24 mouse cellular contexts compared by ENCODE assay signal in genomic region chr10:18058681-18059338, GRCm38 (mm10). TPM values are rescaled to one million over a fixed set of nuclear protein-coding genes. Genes with fewer than 3 reads are reported as not detected.
DNase-seq lines count a peak whose midpoint lies in the region; ATAC-seq and TF ChIP-seq lines count a peak whose summit lies in the region.
"Had no signal": no experiment of that assay in that cellular context is flagged by ENCODE, and none has a peak within 500 bp of the region (broad histone marks: within the 10 kb centered on the region; RNA-seq: fewer than 3 reads in every experiment).

No protein-coding gene starts in this region.

- TF ChIP-seq POLR2A in heart, adult 2 months (IDR thresholded peaks at IDR 0.05; ENCODE audit: insufficient read depth, low read depth, low read length), result no peak

- H3K9me3 ChIP-seq in hindbrain, postnatal 0 days (ENCODE audit: low read length), result no peaks in the 10 kb centered on the region
- H3K9me3 ChIP-seq in hindbrain, embryonic 10.5 days, result no peaks in the 10 kb centered on the region
- no peaks in the 10 kb centered on the region for H3K9me3 ChIP-seq in midbrain, embryonic 11.5 days (ENCODE audit: control insufficient read depth, low read length)
- H3K9me3 ChIP-seq in midbrain, embryonic 16.5 days (replicated peaks; ENCODE audit: control insufficient read depth, low read length, poor library complexity, severe bottlenecking), result no peaks in the 10 kb centered on the region
- H3K9me3 ChIP-seq: forebrain, embryonic 10.5 days; forebrain, embryonic 13.5 days; G1E; heart, embryonic 15.5 days; hindbrain, embryonic 12.5 days; hindbrain, embryonic 15.5 days had no signal

- intact Hi-C loops in heart, adult 2 months (cut with DNase I), result loop anchor here (10.0 kb wide), 1 partner anchor 324 kb away; no protein-coding TSS in a partner anchor

- no peak overlapping the region for H3K4me3 ChIP-seq in heart, adult 2 months
- H3K4me3 ChIP-seq in hindbrain, postnatal 0 days (ENCODE audit: low read length), result no peak overlapping the region
- no peak overlapping the region for H3K4me3 ChIP-seq in hindbrain, embryonic 10.5 days
- H3K4me3 ChIP-seq in midbrain, embryonic 11.5 days (ENCODE audit: low read depth, low read length), result no peak overlapping the region
- no peak overlapping the region for H3K4me3 ChIP-seq in midbrain, embryonic 16.5 days (ENCODE audit: low read depth, low read length)
- H3K4me3 ChIP-seq: forebrain, embryonic 10.5 days; forebrain, embryonic 13.5 days; heart, embryonic 15.5 days; hindbrain, embryonic 12.5 days; hindbrain, embryonic 15.5 days had no signal

- no peak for TF ChIP-seq EP300 in heart, adult 2 months (IDR thresholded peaks at IDR 0.05; ENCODE audit: insufficient read depth, low read depth, low read length)

- H3K4me2 ChIP-seq in hindbrain, postnatal 0 days (ENCODE audit: low read depth, low read length), result 0 out of 2 replicates have a peak overlapping the region, but pooled peaks have one; percentile 60
- H3K4me2 ChIP-seq in midbrain, embryonic 11.5 days, result no peak overlapping the region
- H3K4me2 ChIP-seq in midbrain, embryonic 16.5 days (ENCODE audit: low read length), result no peak overlapping the region
- H3K4me2 ChIP-seq: forebrain, embryonic 13.5 days; heart, embryonic 15.5 days; hindbrain, embryonic 12.5 days had no signal

- H3K27ac ChIP-seq in heart, adult 2 months, result no peak overlapping the region
- H3K27ac ChIP-seq in hindbrain, postnatal 0 days, result no peak overlapping the region
- H3K27ac ChIP-seq in hindbrain, embryonic 10.5 days, result no peak overlapping the region
- H3K27ac ChIP-seq in midbrain, embryonic 11.5 days (ENCODE audit: low read depth, low read length), result no peak overlapping the region
- H3K27ac ChIP-seq in midbrain, embryonic 16.5 days (ENCODE audit: low read length), result no peak overlapping the region
- H3K27ac ChIP-seq: forebrain, embryonic 10.5 days; forebrain, embryonic 13.5 days; heart, embryonic 15.5 days; hindbrain, embryonic 12.5 days; hindbrain, embryonic 15.5 days had no signal

- no peaks in the 10 kb centered on the region for H3K27me3 ChIP-seq in heart, adult 2 months (ENCODE audit: control insufficient read depth, insufficient read depth, low read length)
- no peaks in the 10 kb centered on the region for H3K27me3 ChIP-seq in hindbrain, postnatal 0 days (ENCODE audit: insufficient read depth, low read length)
- H3K27me3 ChIP-seq in hindbrain, embryonic 10.5 days (ENCODE audit: insufficient read depth, poor library complexity, severe bottlenecking), result no peaks in the 10 kb centered on the region
- no peaks in the 10 kb centered on the region for H3K27me3 ChIP-seq in midbrain, embryonic 11.5 days (ENCODE audit: control insufficient read depth, insufficient read depth, low read length)
- no peaks in the 10 kb centered on the region for H3K27me3 ChIP-seq in midbrain, embryonic 16.5 days (ENCODE audit: control insufficient read depth, insufficient read depth, low read depth, low read length)
- H3K27me3 ChIP-seq: forebrain, embryonic 13.5 days; heart, embryonic 15.5 days; hindbrain, embryonic 12.5 days; hindbrain, embryonic 15.5 days; Patski had no signal

- peaks cover 2% of the 10 kb centered on the region for H3K36me3 ChIP-seq in heart, adult 2 months (ENCODE audit: control insufficient read depth, insufficient read depth, low read length)
- no peaks in the 10 kb centered on the region for H3K36me3 ChIP-seq in hindbrain, postnatal 0 days (ENCODE audit: insufficient read depth, low read length)
- H3K36me3 ChIP-seq in hindbrain, embryonic 10.5 days, result no peaks in the 10 kb centered on the region
- H3K36me3 ChIP-seq in midbrain, embryonic 11.5 days (ENCODE audit: control insufficient read depth, insufficient read depth, low read length), result no peaks in the 10 kb centered on the region
- no peaks in the 10 kb centered on the region for H3K36me3 ChIP-seq in midbrain, embryonic 16.5 days (ENCODE audit: control insufficient read depth, insufficient read depth, low read length)
- H3K36me3 ChIP-seq: heart, embryonic 15.5 days; hindbrain, embryonic 12.5 days; hindbrain, embryonic 15.5 days had no signal

- H3K9ac ChIP-seq in heart, adult 2 months (ENCODE audit: low read depth, low read length), result no peak overlapping the region
- no peak overlapping the region for H3K9ac ChIP-seq in hindbrain, postnatal 0 days (replicated peaks; ENCODE audit: low read length)
- no peak overlapping the region for H3K9ac ChIP-seq in midbrain, embryonic 11.5 days (ENCODE audit: low read length)
- H3K9ac ChIP-seq in midbrain, embryonic 16.5 days (ENCODE audit: low read depth, low read length), result no peak overlapping the region
- H3K9ac ChIP-seq: forebrain, embryonic 13.5 days; heart, embryonic 15.5 days; hindbrain, embryonic 12.5 days; hindbrain, embryonic 15.5 days had no signal

- 89% methylated on average over 9 of the region's 9 CpGs for WGBS in heart, adult 2 months
- 93% methylated on average over 9 of the region's 9 CpGs for WGBS in hindbrain, postnatal 0 days
- 92% methylated on average over 9 of the region's 9 CpGs for WGBS in hindbrain, embryonic 10.5 days
- 93% methylated on average over 9 of the region's 9 CpGs for WGBS in midbrain, embryonic 11.5 days
- WGBS in midbrain, embryonic 16.5 days, result 95% methylated on average over 9 of the region's 9 CpGs

- H3K4me1 ChIP-seq in heart, adult 2 months (ENCODE audit: control insufficient read depth, insufficient read depth, low read length), result peaks cover 5% of the 10 kb centered on the region
- H3K4me1 ChIP-seq in hindbrain, postnatal 0 days (ENCODE audit: insufficient read depth, low read length), result peaks cover 12% of the 10 kb centered on the region
- peaks cover 28% of the 10 kb centered on the region for H3K4me1 ChIP-seq in hindbrain, embryonic 10.5 days (replicated peaks)
- H3K4me1 ChIP-seq in midbrain, embryonic 11.5 days (ENCODE audit: control insufficient read depth, insufficient read depth, low read length), result peaks cover 11% of the 10 kb centered on the region
- peaks cover 20% of the 10 kb centered on the region for H3K4me1 ChIP-seq in midbrain, embryonic 16.5 days (ENCODE audit: control insufficient read depth, insufficient read depth, low read length)

- peaks cover 6% of the 10 kb centered on the region for H3K79me2 ChIP-seq in heart, adult 2 months (replicated peaks; ENCODE audit: control insufficient read depth, insufficient read depth, low read length)

- DNase-seq in heart, adult 11 months, result peak; percentile 84
- DNase-seq in heart, adult 2 months, result no peak
- DNase-seq in hindbrain, postnatal 0 days (ENCODE audit: low spot score), result no peak
- no peak for DNase-seq in hindbrain, embryonic 10.5 days (ENCODE audit: low spot score)
- peak; percentile 75 for DNase-seq in midbrain, embryonic 11.5 days (ENCODE audit: low spot score, missing footprints)
- DNase-seq: adrenal gland, postnatal 10 days; adrenal gland, postnatal 36 days; cerebellum, adult 18-20 months; cerebellum, adult 9-10 months; cerebellum, postnatal 14 days; gastrocnemius, postnatal 10 days; gastrocnemius, postnatal 36 days; heart, postnatal 14 days; heart, postnatal 4 days had no signal

- ATAC-seq in hindbrain, postnatal 0 days, result no peak
- no peak for ATAC-seq in midbrain, embryonic 11.5 days (ENCODE audit: low FRiP score)
- no peak for ATAC-seq in midbrain, embryonic 16.5 days
- ATAC-seq: forebrain, embryonic 13.5 days; forebrain, embryonic 16.5 days; intestine, embryonic 16.5 days; Patski had no signal

- no peak for TF ChIP-seq CTCF in heart, adult 2 months (IDR thresholded peaks at IDR 0.05)
- no peak for TF ChIP-seq CTCF in hindbrain, postnatal 0 days (IDR thresholded peaks at IDR 0.05; ENCODE audit: low read depth)

RNA-seq across cellular contexts. Expression of gene Reps1, which starts 3.1 kb away (rescaled TPM):
- 10 to 100 TPM; 28.3 to 31.9 TPM for total RNA-seq in heart, adult 2 months (2021)
- 34.1 and 44.6 TPM in 2 replicates for polyA plus RNA-seq in heart, adult 2 months (2012; rRNA removed)
- 64.9 and 69.5 TPM in 2 replicates for total RNA-seq in hindbrain, postnatal 0 days (2014; rRNA removed)
- 20.6 and 21.1 TPM in 2 replicates for polyA plus RNA-seq in hindbrain, postnatal 0 days (2015; fragmentation: Nextera tagmentation; extraction: Ambion mirVana)
- 12.9 and 15.7 TPM in 2 replicates for polyA plus RNA-seq in hindbrain, embryonic 10.5 days (2016; fragmentation: Nextera tagmentation; extraction: Ambion mirVana)
- polyA plus RNA-seq in midbrain, embryonic 11.5 days (2014; fragmentation: Nextera tagmentation; extraction: Ambion mirVana), result 27.1 TPM in 2 replicates
- 12.7 and 16.1 TPM in 2 replicates for polyA plus RNA-seq in midbrain, embryonic 16.5 days (2015; fragmentation: Nextera tagmentation; extraction: Ambion mirVana)

RNA-seq across cellular contexts. Expression of gene Abracl, which starts 35.7 kb away (rescaled TPM):
- 10 to 100 TPM; 25.3 to 27.0 TPM for total RNA-seq in heart, adult 2 months (2021)
- 13.9 and 20.7 TPM in 2 replicates for polyA plus RNA-seq in heart, adult 2 months (2012; rRNA removed)
- total RNA-seq in hindbrain, postnatal 0 days (2014; rRNA removed), result 10.4 and 27.9 TPM in 2 replicates
- polyA plus RNA-seq in hindbrain, postnatal 0 days (2015; fragmentation: Nextera tagmentation; extraction: Ambion mirVana), result 55.9 and 60.6 TPM in 2 replicates
- polyA plus RNA-seq in hindbrain, embryonic 10.5 days (2016; fragmentation: Nextera tagmentation; extraction: Ambion mirVana), result 185 and 211 TPM in 2 replicates
- 178 and 189 TPM in 2 replicates for polyA plus RNA-seq in midbrain, embryonic 11.5 days (2014; fragmentation: Nextera tagmentation; extraction: Ambion mirVana)
- 45.7 and 55.6 TPM in 2 replicates for polyA plus RNA-seq in midbrain, embryonic 16.5 days (2015; fragmentation: Nextera tagmentation; extraction: Ambion mirVana)

Comparison
In these comparisons a context has a peak if more than half of its experiments do, and no peak if none do; other contexts are left out.
1. DNase-seq: peak in heart, adult 11 months (single experiment) and midbrain, embryonic 11.5 days (single experiment); none in heart, adult 2 months (0 of 2), hindbrain, postnatal 0 days (single experiment) and hindbrain, embryonic 10.5 days (single experiment).